Mouse (Mus musculus) natural killer cell, adult 2 months (primary cell): ENCODE measurements around the gene Dnajc6.
A peak's percentile ranks its signal among the peaks of the same experiment; 100 is the strongest.

Experiments used
- DNase-seq, 2 experiments: peaks; one replicate each; pipeline ENCODE4 v3.0.0; 2022; ENCODE audit warnings: low spot score in 2 of 2

Gene Dnajc6

DNA sequence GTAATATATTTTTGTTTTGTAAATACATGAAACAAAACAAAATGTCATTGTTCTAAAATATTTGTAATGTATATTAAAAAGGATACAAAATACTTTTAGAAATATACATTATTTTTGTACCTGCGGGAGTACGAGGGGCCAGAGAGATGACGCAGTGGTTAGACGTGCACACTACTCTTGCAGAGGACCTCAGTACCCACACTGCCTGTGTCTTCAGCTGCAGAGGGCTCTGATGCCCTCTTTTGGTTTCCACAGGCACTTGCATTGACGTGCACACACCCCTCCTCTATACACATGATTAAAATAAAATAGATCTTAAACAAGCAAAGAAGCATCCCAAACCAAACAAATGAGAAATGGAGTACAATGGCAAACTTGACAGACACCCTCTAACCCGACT, 146.3 kb downstream of the Dnajc6 start:
- no peak for DNase-seq

DNA sequence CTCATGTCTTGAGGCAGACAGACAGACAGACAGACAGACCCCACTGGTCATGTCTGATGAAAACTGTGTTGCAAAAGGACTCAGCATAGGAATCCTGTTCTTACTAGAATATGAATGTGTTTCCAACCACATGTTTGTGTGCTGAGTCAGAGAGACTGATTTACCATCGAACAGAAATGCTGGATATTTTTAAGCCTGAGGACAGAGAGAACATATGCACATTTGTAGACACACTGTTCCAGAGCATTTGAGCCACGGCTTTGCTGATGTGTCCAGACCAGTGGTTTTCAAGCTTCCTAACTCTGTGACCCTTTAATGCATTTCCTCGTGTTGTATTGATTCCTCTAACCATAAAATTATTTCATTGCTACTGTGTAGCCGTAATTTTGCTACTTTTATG, 146.8 kb downstream of the Dnajc6 start:
- DNase-seq, result no peak

DNA sequence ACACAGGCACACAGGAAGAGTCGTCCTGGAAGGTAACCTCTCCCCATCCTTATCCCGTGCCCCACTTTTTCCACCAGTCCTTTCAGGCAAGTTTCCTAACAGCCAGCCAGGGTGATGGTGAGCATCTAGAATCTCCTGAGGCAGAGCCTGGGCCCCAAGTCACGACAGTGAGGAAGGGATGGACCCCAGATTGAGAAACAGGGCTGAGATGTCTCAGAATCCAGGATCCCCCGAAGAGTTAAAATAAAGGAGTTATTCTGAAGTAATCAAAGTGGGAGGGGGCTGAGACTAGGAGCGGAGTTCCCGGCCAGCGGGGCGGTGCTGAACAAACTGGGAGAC, 150.4 kb downstream of the Dnajc6 start:
- DNase-seq, result no peak

DNA sequence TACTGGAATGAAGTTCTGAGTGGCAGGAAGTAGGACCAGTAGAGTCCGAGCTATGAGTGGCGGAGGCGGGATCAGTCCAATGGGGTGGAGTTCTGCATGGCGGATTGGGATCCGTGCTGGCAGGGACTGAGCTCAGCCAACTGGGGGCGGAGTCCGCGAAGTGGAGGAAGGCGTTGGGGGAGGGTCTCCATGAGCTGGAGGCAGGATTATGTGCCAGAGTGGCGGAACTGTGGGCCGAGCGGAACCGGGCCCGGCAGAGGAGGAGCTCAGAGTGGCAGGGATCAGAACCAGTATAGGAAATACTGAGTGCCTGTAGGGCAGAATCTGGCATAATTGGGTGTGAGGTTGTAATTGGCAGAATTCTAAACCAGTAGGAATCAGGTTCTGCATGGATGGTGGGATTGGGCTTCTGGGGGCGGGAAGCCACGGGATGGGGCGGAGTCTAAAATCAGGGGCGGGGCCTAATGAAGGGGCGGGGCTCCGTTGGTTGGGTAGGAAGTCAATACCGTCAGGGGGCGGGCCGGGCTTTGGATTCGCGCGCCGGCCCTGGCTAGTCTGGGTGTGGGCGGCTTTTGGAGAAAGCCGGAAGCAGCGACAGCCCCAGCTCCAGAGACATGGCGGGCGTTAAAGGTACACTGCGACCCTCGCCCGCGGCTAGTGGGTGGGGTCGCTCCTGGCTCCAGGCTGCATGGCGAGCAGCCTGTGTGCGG, 150.9 kb downstream of the Dnajc6 start, which contains the start of gene Leprot:
TSS of gene Leprot (plus strand) at position 523 of the 710 bp plus-strand sequence.
- peak; percentile 90 for DNase-seq

DNA sequence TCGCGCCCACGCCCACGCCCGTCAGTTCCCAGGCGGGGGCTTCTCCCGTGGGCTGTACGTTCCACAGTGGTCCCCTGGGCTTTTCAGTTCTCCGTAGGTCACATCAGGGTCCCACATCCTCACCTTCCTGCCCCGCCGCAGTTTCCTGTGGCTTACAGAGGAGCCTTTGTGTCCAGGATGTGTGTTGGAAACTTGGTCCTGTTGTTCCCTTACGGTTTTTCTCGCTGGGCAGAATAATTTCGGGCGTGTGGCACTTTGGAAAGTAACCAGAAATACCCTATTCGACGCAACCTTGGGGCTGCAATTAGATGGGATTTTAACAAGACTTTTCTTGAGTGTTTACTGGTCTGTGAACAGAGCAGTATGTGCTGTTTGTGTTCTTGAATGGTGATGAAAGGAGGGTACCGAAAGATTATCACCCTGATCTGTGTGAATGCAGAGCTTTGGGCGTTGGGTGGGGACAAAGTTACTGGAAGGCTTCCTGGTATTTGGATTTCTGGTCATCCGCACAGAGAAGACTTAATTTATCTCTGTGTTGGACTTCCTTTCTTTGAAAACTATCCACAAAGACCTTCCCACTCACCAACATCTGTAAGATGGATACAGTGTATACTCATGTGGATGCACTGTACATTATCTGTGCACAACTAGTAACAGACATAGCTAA, 151.7 kb downstream of the Dnajc6 start:
- peak in 1 of 2 experiments; percentile 13 for DNase-seq

DNA sequence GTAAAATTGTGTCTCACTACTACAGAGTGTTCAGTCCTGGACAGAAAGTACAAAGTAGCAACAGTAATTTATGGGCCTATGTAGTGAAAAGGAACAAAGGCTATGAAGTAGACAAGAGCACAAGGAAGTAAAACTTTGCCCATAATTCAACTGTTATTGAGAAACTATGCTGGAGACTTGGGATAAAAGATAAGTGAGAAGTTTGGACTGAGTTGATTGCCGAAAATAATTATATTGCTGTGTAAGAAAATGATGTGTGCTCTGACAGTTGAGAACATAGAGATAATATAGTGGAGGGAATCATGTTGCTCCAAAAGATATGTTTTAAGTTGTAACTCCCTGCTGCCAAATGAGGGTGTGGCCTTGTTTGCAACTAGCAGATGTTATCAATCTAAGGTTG, 152.3 kb downstream of the Dnajc6 start:
- DNase-seq, result no peak

DNA sequence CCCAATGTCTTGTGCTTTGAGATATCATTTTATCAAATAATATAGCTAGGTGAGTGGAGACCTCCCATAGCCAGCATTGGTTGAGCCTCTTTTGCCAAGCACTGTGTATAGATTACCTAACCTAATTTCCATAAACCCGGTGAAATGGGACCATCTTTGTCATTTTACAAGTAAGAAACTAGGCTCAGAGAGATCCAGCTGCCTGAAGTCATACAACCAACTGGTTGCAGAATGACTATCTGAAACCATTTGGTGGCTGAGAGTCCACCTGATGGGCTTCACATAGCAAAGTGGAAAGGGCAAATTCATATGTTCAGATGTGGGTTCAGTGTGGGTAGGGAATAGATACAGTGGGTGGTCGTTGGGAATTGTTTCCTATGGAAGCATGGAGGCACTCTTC, 154.5 kb downstream of the Dnajc6 start:
- no peak for DNase-seq

DNA sequence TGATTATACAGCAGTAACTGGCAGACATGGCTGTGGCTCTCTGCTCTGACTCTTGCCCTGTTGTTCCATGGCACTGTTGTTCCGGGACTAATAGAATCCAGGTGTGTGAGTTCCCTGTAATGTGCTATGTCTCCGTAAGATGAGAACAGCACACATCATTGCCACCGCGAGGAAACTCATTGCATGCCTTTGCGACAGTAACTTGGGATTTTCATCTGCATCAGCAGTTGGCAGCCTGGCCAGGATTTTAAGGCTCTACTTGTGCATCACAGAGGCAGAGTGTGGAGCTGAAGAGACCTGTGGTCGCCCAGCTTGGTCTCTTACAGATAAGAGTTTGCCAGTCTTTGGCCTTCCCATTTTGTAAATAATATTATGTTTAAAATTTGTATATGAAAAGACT, 157.8 kb downstream of the Dnajc6 start:
- no peak for DNase-seq

DNA sequence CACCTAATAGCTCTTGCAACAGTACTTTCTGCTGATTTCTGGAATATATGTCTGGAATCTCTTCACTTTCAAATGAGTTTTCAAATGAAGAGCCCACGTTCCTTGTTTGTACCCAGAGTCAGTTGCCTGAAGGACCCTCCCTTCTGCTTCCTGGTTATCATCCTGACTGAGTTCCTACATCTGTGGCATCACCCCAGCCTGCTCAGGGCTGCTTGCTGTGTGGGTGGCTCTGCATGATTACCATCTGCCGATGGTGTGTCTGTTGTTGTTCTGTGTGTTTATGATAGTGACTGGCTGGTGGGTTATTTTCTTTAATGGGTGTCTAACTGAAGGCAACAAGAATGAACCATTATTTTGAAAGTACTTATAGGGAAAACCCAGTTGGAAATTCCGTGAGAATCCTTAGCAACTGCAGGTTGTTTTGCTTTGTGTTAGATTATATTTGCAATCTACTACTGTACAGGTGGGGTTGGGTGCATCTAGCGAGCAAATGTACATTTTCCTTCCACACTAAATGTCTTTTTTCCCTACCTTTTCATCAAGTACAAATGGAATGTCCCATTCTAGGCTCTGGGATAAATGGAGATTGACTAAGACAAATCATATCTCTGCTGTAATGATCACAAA, 158.5 kb downstream of the Dnajc6 start:
- DNase-seq, result no peak

DNA sequence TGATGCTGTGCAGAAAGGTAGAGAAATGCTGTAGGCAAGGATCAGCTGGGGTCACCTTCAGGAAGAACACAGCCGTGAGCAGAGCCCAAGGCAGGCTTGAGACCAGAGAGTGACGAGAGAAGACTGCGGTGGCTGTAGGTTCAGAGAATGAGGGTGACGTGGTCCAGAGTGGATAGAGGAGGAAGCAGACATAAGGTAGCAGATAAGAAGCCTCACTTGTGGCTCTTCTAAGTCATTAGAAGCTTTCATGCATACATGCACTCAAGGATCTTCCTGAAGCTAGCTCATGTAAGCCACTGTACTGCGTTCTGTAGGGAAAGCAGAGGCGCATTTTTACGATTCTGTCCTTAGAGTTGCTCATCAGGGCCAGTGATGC, 159.0 kb downstream of the Dnajc6 start:
- DNase-seq, result no peak

DNA sequence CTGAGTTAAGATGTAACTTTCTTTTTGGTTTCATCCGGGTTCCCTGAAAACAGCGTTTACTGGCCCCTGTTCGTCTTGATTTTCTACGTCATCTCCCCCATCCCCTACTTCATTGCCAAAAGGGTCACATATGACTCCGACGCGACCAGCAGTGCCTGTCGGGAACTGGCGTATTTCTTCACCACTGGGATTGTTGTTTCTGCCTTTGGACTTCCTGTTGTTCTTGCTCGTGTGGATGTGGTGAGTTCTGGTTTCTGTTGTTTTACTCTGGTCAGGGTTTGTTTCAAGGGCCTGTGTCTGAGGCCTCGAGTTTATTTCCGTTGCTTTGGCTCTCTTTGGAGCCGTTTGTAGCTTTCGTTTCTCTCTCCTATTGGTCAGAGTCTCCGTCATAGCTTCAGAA, 159.6 kb downstream of the Dnajc6 start:
- no peak for DNase-seq

DNA sequence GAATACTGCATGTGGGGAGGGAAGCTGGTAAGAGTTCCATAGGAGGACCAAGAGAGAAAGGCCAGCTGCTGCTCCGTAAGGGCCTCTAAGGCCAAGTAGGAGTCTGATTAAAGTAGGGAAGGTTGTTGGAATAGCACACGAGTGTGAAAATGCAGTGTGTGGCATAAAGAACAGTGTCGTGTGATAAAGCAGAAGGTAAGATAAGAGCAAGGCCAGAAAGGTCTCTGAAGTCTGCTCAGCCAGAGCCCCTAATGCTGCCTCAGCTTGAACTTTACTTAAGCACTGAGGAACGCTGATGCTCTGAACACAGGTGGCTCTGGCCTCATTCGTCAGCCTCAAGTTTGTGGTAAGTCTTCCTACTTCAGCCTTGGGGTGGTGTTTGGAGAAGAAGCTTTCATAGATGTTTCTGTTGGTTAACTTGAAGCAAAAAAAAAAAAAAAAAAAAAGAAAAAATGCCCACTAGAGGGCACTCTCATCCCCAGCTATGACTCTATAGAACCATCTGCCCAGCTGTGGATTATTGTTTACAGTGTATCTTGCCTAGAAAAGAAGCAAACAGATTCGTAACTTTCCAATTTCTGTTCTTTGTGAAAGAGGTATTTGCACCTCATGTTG, 160.6 kb downstream of the Dnajc6 start:
- DNase-seq, result no peak

DNA sequence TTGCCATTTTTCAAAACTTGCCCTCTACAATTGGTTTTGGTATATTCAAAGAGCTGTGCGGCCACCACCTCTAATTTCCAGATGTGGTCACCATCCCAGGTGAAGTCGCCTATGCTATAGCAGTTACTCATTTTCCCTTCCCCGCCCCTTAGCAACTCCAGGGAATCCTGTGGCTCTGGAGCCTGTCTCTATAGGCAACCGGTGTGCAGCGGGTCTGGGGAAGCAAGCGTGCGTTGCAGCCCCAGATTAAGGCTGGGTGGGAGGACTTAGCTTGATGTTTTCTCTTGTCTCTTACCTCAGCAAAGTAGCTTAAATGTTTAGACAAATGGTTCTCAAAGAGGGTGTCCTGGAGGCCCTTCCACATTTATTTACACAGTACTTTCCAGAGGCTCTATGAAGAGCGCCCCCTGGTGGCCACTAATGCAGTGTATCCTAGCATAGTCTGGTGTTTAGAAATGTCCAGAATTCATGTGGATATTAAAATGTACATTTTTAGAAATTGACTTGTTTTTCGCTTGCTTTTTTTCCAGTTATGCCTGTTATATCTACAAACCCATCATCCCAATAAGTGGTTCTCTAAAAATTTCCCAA, 167.8 kb downstream of the Dnajc6 start:
- DNase-seq, result peak; percentile 27 to 45

DNA sequence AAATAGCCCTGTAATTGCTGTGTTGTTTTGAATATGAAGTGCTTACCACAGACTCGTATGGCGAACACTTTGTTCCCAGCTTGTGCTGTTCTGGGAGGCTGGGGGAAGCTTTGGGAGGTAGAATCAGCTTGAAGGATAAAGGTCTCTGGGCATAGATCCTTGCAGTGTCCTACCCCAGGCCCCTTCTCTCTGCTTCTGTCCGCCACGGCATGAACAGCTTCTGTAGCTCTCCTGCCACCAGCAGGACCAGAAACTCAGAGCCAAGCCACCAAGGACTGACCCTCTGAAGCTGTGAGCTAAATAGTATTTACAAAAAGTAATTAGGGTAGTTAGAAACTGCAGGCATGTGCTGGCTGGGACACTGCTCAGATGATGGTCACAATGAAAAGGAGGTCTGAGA, 168.3 kb downstream of the Dnajc6 start:
- no peak for DNase-seq

DNA sequence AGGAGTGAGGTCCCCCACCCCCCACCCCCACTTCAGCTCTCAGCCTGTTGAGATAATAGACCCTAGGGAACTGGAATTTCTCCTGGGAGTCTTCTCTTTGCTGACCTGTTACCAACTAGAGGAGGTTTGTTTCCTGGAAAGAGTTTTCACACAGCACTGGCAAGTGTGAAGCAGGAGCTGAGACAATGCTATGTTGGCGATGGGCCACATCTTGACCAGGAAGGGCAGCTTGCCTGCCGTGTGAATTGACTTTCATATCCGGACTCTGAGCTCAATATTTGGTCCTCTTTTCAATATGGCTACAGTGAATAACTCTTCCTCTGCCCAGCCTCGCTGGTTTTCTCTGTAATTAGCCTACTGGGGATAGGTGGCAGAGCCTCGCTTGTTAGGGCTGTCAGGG, 172.7 kb downstream of the Dnajc6 start:
- no peak for DNase-seq

DNA sequence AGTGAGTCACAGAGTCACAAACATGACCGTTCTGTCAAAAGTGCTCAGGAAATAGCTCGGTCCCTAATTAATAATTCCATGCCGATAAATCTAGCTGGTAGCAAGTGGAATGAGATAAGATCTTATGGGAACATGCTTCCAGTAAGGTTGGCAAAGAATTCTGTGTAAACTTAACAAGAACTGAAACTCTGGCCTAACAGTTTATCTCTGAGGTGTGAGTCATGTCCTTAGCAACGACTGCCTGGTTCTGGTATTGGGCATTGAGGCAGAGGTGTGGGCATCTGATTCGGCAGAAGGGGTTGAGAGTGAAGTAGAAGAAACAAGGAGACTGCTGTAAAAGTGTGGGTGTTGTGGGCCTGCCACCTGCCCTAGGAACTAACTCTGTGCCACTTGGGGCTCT, 173.4 kb downstream of the Dnajc6 start:
- no peak for DNase-seq

DNA sequence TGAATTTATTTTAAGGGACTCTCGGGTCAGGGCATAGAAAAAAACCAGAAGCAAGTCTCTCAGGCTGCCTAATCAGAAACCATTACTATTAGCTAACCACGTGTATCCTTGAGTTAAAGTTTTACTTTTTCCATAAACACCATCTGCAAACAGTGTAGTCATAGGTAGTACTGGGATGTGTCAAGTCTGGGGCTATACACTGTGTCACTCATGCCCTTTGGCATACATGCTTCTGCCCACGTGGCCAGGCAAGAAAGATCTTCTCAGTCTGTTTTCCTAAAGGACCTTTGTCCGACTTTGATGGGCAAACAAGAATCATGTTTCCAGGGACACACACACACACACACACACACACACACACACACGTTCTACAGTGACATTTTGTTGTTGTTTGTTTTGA, 178.3 kb downstream of the Dnajc6 start:
- no peak for DNase-seq

DNA sequence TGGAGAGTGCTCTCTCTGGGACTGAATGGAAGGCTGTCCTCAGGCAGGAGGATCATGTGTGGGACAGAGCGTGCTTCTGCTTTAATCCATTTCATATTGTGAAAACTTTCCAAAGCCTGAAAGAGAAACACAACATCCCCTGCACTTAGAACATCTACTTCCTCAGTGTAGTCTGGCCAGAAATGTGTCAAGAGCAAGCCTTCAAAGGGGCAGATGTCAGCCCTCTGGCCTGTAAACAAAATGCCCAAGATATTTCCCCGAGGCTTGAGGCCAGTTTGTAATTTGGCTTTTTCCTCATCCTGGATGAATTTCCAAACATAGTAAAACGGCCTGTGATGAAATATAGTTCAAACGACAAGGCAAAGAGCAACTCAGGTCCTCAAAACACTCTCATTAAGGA, 179.3 kb downstream of the Dnajc6 start:
- no peak for DNase-seq

DNA sequence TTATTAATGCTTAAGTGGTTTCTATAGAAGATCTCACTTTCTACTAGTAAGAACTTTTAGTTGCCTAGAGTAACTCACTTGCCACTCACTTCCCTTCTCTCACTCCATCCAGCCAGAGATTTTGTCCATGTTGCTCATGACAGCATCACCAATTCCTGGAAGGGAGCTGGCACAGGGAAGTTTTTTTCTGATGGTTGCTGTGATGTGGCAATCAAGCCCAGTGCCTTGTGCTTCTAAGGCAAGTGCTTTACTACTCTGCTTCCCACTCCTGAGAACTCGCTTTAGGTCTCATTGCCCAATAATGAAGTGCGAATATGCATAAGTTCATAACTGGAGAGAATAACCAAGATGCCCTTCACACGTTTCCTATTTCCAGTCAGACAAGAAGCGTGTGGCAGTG, 186.2 kb downstream of the Dnajc6 start:
- no peak for DNase-seq

DNA sequence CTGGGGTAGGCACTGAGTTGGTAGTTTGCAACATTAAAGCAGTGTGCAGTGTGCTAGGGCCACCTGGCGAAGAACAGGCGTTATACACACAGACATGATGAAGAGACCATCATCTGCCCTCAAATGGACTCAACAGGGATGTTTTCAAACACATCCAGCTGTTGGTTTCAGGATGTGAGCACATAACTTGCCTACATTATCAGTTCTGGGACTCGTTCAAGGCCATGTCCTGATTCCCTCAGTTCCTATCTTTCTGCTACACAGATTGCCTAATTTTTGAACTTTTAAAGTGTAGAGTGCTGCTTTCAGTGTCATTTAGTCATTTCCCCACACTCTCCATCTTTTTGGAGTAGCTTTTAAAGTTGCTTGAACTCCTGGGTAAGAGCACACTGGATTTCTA, 186.6 kb downstream of the Dnajc6 start:
- DNase-seq, result no peak

DNA sequence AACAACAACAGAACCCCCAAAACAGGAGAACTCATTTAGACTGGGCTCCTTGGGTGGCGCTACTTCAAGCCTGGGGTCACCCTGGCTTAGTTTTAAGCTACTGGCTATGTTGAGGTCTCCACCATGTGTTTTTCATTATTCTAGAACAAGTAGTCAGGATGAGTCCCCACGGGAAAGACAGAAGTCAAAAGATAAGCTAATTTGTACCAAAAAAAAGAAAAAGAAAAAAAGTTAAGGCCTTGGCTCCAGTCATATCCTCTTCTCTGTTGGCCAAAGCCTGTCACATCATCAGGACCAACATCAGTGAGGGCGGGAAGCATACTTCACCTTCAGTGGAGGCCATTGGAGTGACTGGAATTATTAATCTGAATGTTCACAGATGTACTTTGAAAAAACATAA, 188.4 kb downstream of the Dnajc6 start:
- DNase-seq, result no peak

DNA sequence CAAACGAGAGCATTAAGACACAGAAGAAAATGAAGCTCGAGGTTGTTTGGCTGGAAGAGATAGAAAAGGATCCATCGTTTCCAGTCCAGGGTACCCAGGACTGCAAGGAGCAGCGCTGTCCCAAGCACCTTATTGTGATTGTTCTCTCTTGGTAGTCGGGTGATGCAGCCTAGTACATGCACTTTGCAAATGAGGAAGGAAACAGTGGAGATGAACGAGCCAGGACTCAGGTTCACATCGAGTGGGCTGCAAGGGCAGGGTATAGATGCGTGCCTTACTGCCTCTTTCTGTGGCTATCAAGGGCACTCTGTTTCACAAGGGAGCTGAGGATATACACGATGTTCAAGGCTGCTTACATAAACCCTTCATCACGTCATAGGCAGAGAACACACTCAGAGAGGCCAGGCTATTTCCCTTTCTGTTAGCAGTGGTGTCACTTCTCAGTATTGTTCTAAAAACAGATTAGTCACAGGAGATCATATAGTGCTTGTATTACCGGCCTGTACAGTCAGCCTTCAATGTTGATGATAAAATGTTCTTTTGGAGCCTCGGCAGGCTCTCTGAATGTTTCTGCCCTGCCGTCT, 189.9 kb downstream of the Dnajc6 start:
- no peak for DNase-seq
